Mouse (Mus musculus): ENCODE measurements around the gene Fam57a.

DNA sequence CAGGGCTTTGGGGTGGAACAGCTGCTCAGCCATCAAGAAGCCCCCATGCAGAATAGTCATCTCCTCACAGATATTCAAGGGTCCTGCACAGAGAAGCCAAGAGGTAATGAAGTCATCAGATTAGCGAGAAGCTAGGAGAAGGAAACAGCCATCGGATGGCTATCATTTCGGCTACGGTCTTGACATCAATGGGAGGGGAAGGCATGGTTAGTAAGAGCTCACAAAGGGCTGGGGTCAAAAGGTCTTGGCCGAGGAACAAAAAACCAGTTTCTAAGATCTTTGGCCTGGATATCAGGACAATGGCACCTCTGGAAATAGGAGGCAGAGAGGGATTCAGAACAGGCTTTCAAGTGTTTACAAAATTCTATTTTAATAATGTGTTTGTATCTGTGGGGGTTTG lies 34.4 kb downstream of the Fam57a start:
- no peak for TF ChIP-seq CTCF (IDR thresholded peaks at IDR 0.05; ENCODE audit: control insufficient read depth, insufficient read depth, insufficient read length)
- TF ChIP-seq USF1 (IDR thresholded peaks at IDR 0.05; ENCODE audit: low read depth) = no peak
- no peak for TF ChIP-seq CEBPB (IDR thresholded peaks at IDR 0.05; ENCODE audit: low read depth)
- TF ChIP-seq MYOG (IDR thresholded peaks at IDR 0.05; ENCODE audit: control insufficient read depth, extremely low read depth, insufficient read length) = no peak
- TF ChIP-seq MAX (IDR thresholded peaks at IDR 0.05) = no peak
- no peak for TF ChIP-seq FOSL1 (IDR thresholded peaks at IDR 0.05; ENCODE audit: insufficient read depth, low read length, poor library complexity, severe bottlenecking)
- no peak for TF ChIP-seq MYOD1 (IDR thresholded peaks at IDR 0.05; ENCODE audit: control insufficient read depth, insufficient read length, low read depth)
